Mouse (Mus musculus): Measurements from ENCODE around the gene Il2rb. TPM values are rescaled to one million over a fixed set of nuclear protein-coding genes. Genes with fewer than 3 reads are reported as not detected.

Gene Il2rb
- polyA plus RNA-seq, 1 experiment from 2014 or later, result 0.42 TPM

GRCm38 (mm10) chr15:78434896-78435520 lies 60.1 kb downstream of the Il2rb start:
- no peak overlapping the region for H3K4me3 ChIP-seq (ENCODE audit: low read depth, low read length)
- DNase-seq (ENCODE audit: low spot score), result peak; percentile 45

GRCm38 (mm10) chr15:78431541-78432121 lies 63.4 kb downstream of the Il2rb start:
- Histone ChIP-seq H3K4me3 (ENCODE audit: low read depth, low read length) (no peak overlapping the region), H3K27me3 (replicated peaks; ENCODE audit: control insufficient read depth, insufficient read depth, low read length) (no peaks in the 10 kb centered on the region), H3K36me3 (ENCODE audit: control insufficient read depth, insufficient read depth, low read length) (peaks cover 38% of the 10 kb centered on the region), H3K4me2 (ENCODE audit: low read depth, low read length) (no peak overlapping the region), H3K27ac (replicated peaks; ENCODE audit: low read depth, low read length) (no peak overlapping the region), H3K9me3 (ENCODE audit: control insufficient read depth, low read length) (no peaks in the 10 kb centered on the region), H3K9ac (ENCODE audit: low read depth, low read length) (no peak overlapping the region), H3K4me1 (ENCODE audit: control insufficient read depth, insufficient read depth, low read length) (peaks cover 13% of the 10 kb centered on the region; the same call in 1 of the 2 replicates)
- ATAC-seq (ENCODE audit: low read depth) (no peak), DNase-seq (ENCODE audit: low spot score) (no peak)
- WGBS, result 75% methylated on average over 7 of the region's 7 CpGs

More at GRCm38 (mm10) chr15:78434896-78435520, 60.1 kb downstream of the Il2rb start:
- H3K27me3 ChIP-seq (replicated peaks; ENCODE audit: control insufficient read depth, insufficient read depth, low read length), result no peaks in the 10 kb centered on the region
- ATAC-seq (ENCODE audit: low read depth), result no peak
- H3K27ac ChIP-seq (replicated peaks; ENCODE audit: low read depth, low read length), result no peak overlapping the region
- H3K9ac ChIP-seq (ENCODE audit: low read depth, low read length), result no peak overlapping the region
- WGBS, result 21% methylated on average over 5 of the region's 6 CpGs
- H3K36me3 ChIP-seq (ENCODE audit: control insufficient read depth, insufficient read depth, low read length), result peaks cover 38% of the 10 kb centered on the region
- H3K4me2 ChIP-seq (ENCODE audit: low read depth, low read length), result no peak overlapping the region
- peaks cover 17% of the 10 kb centered on the region for H3K4me1 ChIP-seq (ENCODE audit: control insufficient read depth, insufficient read depth, low read length)
- H3K9me3 ChIP-seq (ENCODE audit: control insufficient read depth, low read length), result no peaks in the 10 kb centered on the region

GRCm38 (mm10) chr15:78430874-78431273 lies 64.2 kb downstream of the Il2rb start:
- Histone ChIP-seq H3K36me3 (ENCODE audit: control insufficient read depth, insufficient read depth, low read length) (peaks cover 33% of the 10 kb centered on the region), H3K9ac (ENCODE audit: low read depth, low read length) (no peak overlapping the region), H3K27me3 (replicated peaks; ENCODE audit: control insufficient read depth, insufficient read depth, low read length) (no peaks in the 10 kb centered on the region), H3K4me2 (ENCODE audit: low read depth, low read length) (no peak overlapping the region), H3K4me1 (ENCODE audit: control insufficient read depth, insufficient read depth, low read length) (peaks cover 8% of the 10 kb centered on the region; the same call in 1 of the 2 replicates), H3K27ac (replicated peaks; ENCODE audit: low read depth, low read length) (no peak overlapping the region; the same call in 1 of the 2 replicates), H3K9me3 (ENCODE audit: control insufficient read depth, low read length) (no peaks in the 10 kb centered on the region), H3K4me3 (ENCODE audit: low read depth, low read length) (no peak overlapping the region)
- 86% methylated on average over 8 of the region's 10 CpGs for WGBS
- ATAC-seq (ENCODE audit: low read depth) (peak; percentile 9; the same call in 1 of the 2 replicates), DNase-seq (ENCODE audit: low spot score) (peak; percentile 61)

- Histone ChIP-seq H3K9me3 (ENCODE audit: control insufficient read depth, low read length) (no peaks in the 10 kb centered on the region), H3K27me3 (replicated peaks; ENCODE audit: control insufficient read depth, insufficient read depth, low read length) (no peaks in the 10 kb centered on the region), H3K9ac (ENCODE audit: low read depth, low read length) (peak overlapping the region; percentile 77), H3K4me3 (ENCODE audit: low read depth, low read length) (peak overlapping the region; percentile 78), H3K4me2 (ENCODE audit: low read depth, low read length) (peak overlapping the region; percentile 76), H3K27ac (replicated peaks; ENCODE audit: low read depth, low read length) (no peak overlapping the region; the same call in 1 of the 2 replicates), H3K36me3 (ENCODE audit: control insufficient read depth, insufficient read depth, low read length) (peaks cover 28% of the 10 kb centered on the region), H3K4me1 (ENCODE audit: control insufficient read depth, insufficient read depth, low read length) (peaks cover 8% of the 10 kb centered on the region; the same call in 1 of the 2 replicates)
- 67% methylated on average over 13 of the region's 13 CpGs for WGBS
- ATAC-seq (ENCODE audit: low read depth) (no peak), DNase-seq (ENCODE audit: low spot score) (no peak)
Measured at GRCm38 (mm10) chr15:78429871-78430622, 65.0 kb downstream of the Il2rb start.

Other genes with a start within 250 kb of the Il2rb start
- 0.71 and 1.3 TPM in 2 replicates for gene Csf2rb2, start 189.6 kb downstream of the Il2rb start, polyA plus RNA-seq (2014; fragmentation: Nextera tagmentation; extraction: Ambion mirVana)
- 4.2 and 4.6 TPM in 2 replicates for gene Csf2rb, start 169.5 kb downstream of the Il2rb start, polyA plus RNA-seq (2014; fragmentation: Nextera tagmentation; extraction: Ambion mirVana)
- gene Tex33, start 99.4 kb downstream of the Il2rb start, polyA plus RNA-seq (2014; fragmentation: Nextera tagmentation; extraction: Ambion mirVana), result not detected in 2 replicates
- 35.0 and 39.1 TPM in 2 replicates for gene Tst, start 89.4 kb downstream of the Il2rb start, polyA plus RNA-seq (2014; fragmentation: Nextera tagmentation; extraction: Ambion mirVana)
- gene Mpst, start 88.9 kb downstream of the Il2rb start, polyA plus RNA-seq (2014; fragmentation: Nextera tagmentation; extraction: Ambion mirVana), result 3.0 and 3.5 TPM in 2 replicates
- gene Kctd17, start 66.7 kb downstream of the Il2rb start, polyA plus RNA-seq (2014; fragmentation: Nextera tagmentation; extraction: Ambion mirVana), result 46.9 and 54.1 TPM in 2 replicates
- 1.1 and 1.5 TPM in 2 replicates for gene Tmprss6, start 26.6 kb downstream of the Il2rb start, polyA plus RNA-seq (2014; fragmentation: Nextera tagmentation; extraction: Ambion mirVana)
- gene C1qtnf6, start 36.1 kb upstream of the Il2rb start, polyA plus RNA-seq (2014; fragmentation: Nextera tagmentation; extraction: Ambion mirVana), result 64.1 and 67.5 TPM in 2 replicates
- 0.14 TPM in 1 of 2 replicates, not detected in the other for gene Sstr3, start 49.4 kb upstream of the Il2rb start, polyA plus RNA-seq (2014; fragmentation: Nextera tagmentation; extraction: Ambion mirVana)
- 27.9 and 29.2 TPM in 2 replicates for gene Rac2, start 77.5 kb upstream of the Il2rb start, polyA plus RNA-seq (2014; fragmentation: Nextera tagmentation; extraction: Ambion mirVana)
- gene Cyth4, start 101.8 kb upstream of the Il2rb start, polyA plus RNA-seq (2014; fragmentation: Nextera tagmentation; extraction: Ambion mirVana), result 6.9 and 7.2 TPM in 2 replicates
- 0.18 and 0.28 TPM in 2 replicates for gene Elfn2, start 223.5 kb upstream of the Il2rb start, polyA plus RNA-seq (2014; fragmentation: Nextera tagmentation; extraction: Ambion mirVana)